Mouse (Mus musculus): Measurements from ENCODE around the gene Clic6. TPM values are rescaled to one million over a fixed set of nuclear protein-coding genes. Genes with fewer than 3 reads are reported as not detected.

Clic6 gene
- polyA plus RNA-seq (2014; fragmentation: Illumina TruSeq; extraction: RNeasy Lipid Tissue Mini Kit (QIAGEN cat#74804); ENCODE audit: low read depth, low replicate concordance), result 0.13 TPM

DNA sequence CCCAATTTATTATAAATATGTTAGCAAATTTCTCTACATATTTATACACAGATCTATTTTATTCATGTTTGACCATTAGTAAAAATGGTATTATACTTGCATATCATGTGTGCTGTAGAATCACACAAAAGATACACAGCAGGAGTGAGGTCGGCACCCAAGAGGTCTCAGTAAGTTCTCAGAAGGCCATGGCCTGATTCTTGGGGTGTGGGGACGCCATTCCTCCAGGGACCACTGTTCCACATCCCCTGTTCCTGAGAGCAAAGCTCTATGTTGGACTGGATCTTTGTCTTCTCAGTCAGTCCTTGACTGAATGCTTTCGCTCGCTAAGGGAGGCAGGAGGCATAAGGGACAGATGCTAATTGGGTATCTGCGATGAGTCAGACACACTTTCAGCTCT is at the start of gene Clic6:
Gene Clic6 (plus strand): TSS at position 301 of the 400 bp plus-strand sequence.

DNA sequence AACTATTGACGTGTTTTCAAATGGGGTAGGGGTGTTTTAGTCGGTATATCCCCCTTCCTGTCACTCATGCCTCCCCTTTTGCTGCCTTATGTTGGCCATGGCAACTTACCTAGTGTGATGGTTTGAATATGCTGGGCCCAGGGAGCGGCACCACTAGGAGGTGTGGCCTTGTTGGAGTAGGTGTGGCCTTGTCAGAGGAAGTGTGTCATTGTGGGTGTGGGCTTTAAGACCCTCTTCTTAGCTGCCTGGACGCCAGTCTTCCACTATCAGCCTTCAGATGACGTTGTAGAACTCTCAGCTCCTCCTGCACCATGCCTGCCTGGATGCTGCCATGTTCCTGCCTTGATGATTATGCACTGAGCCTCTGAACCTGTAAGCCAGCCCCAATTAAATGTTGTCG is 14.8 kb upstream of the Clic6 start, which contains the start of gene Rcan1:
Gene Rcan1 (minus strand): TSS at position 162 of the 400 bp plus-strand sequence.

Other genes starting within 250 kb of the Clic6 start
- not detected for gene Kcne2, start 193.3 kb upstream of the Clic6 start, polyA plus RNA-seq (2014; fragmentation: Illumina TruSeq; extraction: RNeasy Lipid Tissue Mini Kit (QIAGEN cat#74804); ENCODE audit: low read depth, low replicate concordance)
- 42.7 TPM for gene Smim11, start 184.4 kb upstream of the Clic6 start, polyA plus RNA-seq (2014; fragmentation: Illumina TruSeq; extraction: RNeasy Lipid Tissue Mini Kit (QIAGEN cat#74804); ENCODE audit: low read depth, low replicate concordance)
- gene Fam243, start 164.3 kb upstream of the Clic6 start, polyA plus RNA-seq (2014; fragmentation: Illumina TruSeq; extraction: RNeasy Lipid Tissue Mini Kit (QIAGEN cat#74804); ENCODE audit: low read depth, low replicate concordance), result not detected
- not detected for gene Kcne1, start 126.3 kb upstream of the Clic6 start, polyA plus RNA-seq (2014; fragmentation: Illumina TruSeq; extraction: RNeasy Lipid Tissue Mini Kit (QIAGEN cat#74804); ENCODE audit: low read depth, low replicate concordance)
- gene Rcan1, start 14.9 kb upstream of the Clic6 start, polyA plus RNA-seq (2014; fragmentation: Illumina TruSeq; extraction: RNeasy Lipid Tissue Mini Kit (QIAGEN cat#74804); ENCODE audit: low read depth, low replicate concordance), result 7.9 TPM

Measured in liver, adult 10 weeks (tissue).